Mouse (Mus musculus): ENCODE measurements around the gene Sftpd. TPM values are rescaled to one million over a fixed set of nuclear protein-coding genes. Genes with fewer than 3 reads are reported as not detected.

Gene Sftpd
- total and polyA plus RNA-seq, 2 experiments from 2014 or later, result 0.12 TPM; not detected in 1

- Histone ChIP-seq H3K36me3 (ENCODE audit: insufficient read depth, low read length) (no peaks in the 10 kb centered on the region), H3K27ac (ENCODE audit: low read depth, low read length) (no peak overlapping the region), H3K4me2 (ENCODE audit: low read depth, low read length, poor library complexity, severe bottlenecking) (no peak overlapping the region), H3K9me3 (ENCODE audit: low read length) (no peaks in the 10 kb centered on the region), H3K27me3 (ENCODE audit: insufficient read depth, low read length) (no peaks in the 10 kb centered on the region), H3K9ac (replicated peaks; ENCODE audit: low read length, poor library complexity, severe bottlenecking) (no peak overlapping the region), H3K4me1 (ENCODE audit: insufficient read depth, low read length) (no peaks in the 10 kb centered on the region), H3K4me3 (ENCODE audit: low read depth, low read length) (no peak overlapping the region)
- WGBS, result 88% methylated on average over 5 of the region's 5 CpGs
- DNase-seq (ENCODE audit: low spot score) (no peak), ATAC-seq (ENCODE audit: low FRiP score) (no peak)
- no peak for TF ChIP-seq CTCF (IDR thresholded peaks at IDR 0.05)
Measured at GRCm38 (mm10) chr14:41124683-41125082, 60.3 kb downstream of the Sftpd start.

Other genes starting within 250 kb of the Sftpd start
- 31.2 and 31.8 TPM in 2 replicates for gene Tspan14, start 218.3 kb downstream of the Sftpd start, total RNA-seq (2014; rRNA removed)
- 28.3 and 31.3 TPM in 2 replicates for gene Tspan14, start 218.3 kb downstream of the Sftpd start, polyA plus RNA-seq (2015; fragmentation: Nextera tagmentation; extraction: Ambion mirVana)
- gene Fam213a, start 171.4 kb downstream of the Sftpd start, total RNA-seq (2014; rRNA removed), result 50.0 and 66.3 TPM in 2 replicates
- gene Fam213a, start 171.4 kb downstream of the Sftpd start, polyA plus RNA-seq (2015; fragmentation: Nextera tagmentation; extraction: Ambion mirVana), result 110 and 124 TPM in 2 replicates
- not detected in 2 replicates for gene Dydc2, start 115.9 kb downstream of the Sftpd start, total RNA-seq (2014; rRNA removed)
- 0.72 and 0.92 TPM in 2 replicates for gene Dydc2, start 115.9 kb downstream of the Sftpd start, polyA plus RNA-seq (2015; fragmentation: Nextera tagmentation; extraction: Ambion mirVana)
- gene Dydc1, start 112.2 kb downstream of the Sftpd start, total RNA-seq (2014; rRNA removed), result 0.33 TPM in 1 of 2 replicates, not detected in the other
- gene Dydc1, start 112.2 kb downstream of the Sftpd start, polyA plus RNA-seq (2015; fragmentation: Nextera tagmentation; extraction: Ambion mirVana), result 0.23 TPM in 1 of 2 replicates, not detected in the other
- gene Mat1a, start 80.1 kb downstream of the Sftpd start, total RNA-seq (2014; rRNA removed), result not detected in 2 replicates
- gene Mat1a, start 80.1 kb downstream of the Sftpd start, polyA plus RNA-seq (2015; fragmentation: Nextera tagmentation; extraction: Ambion mirVana), result not detected in 2 replicates
- gene Sftpa1, start 53.4 kb downstream of the Sftpd start, total RNA-seq (2014; rRNA removed), result not detected in 2 replicates
- gene Sftpa1, start 53.4 kb downstream of the Sftpd start, polyA plus RNA-seq (2015; fragmentation: Nextera tagmentation; extraction: Ambion mirVana), result not detected in 2 replicates
- not detected in 2 replicates for gene Mbl1, start 33.7 kb downstream of the Sftpd start, total RNA-seq (2014; rRNA removed)
- gene Mbl1, start 33.7 kb downstream of the Sftpd start, polyA plus RNA-seq (2015; fragmentation: Nextera tagmentation; extraction: Ambion mirVana), result not detected in 2 replicates
- gene Gm2832, start 93.7 kb upstream of the Sftpd start, total RNA-seq (2014; rRNA removed), result 0.94 TPM in 1 of 2 replicates, not detected in the other
- gene Gm2832, start 93.7 kb upstream of the Sftpd start, polyA plus RNA-seq (2015; fragmentation: Nextera tagmentation; extraction: Ambion mirVana), result 0.68 and 0.76 TPM in 2 replicates
- not detected in 2 replicates for gene Gm5798, start 163.5 kb upstream of the Sftpd start, total RNA-seq (2014; rRNA removed)
- gene Gm5798, start 163.5 kb upstream of the Sftpd start, polyA plus RNA-seq (2015; fragmentation: Nextera tagmentation; extraction: Ambion mirVana), result not detected in 2 replicates
- not detected in 2 replicates for gene Gm7945, start 201.2 kb upstream of the Sftpd start, total RNA-seq (2014; rRNA removed)
- not detected in 2 replicates for gene Gm7945, start 201.2 kb upstream of the Sftpd start, polyA plus RNA-seq (2015; fragmentation: Nextera tagmentation; extraction: Ambion mirVana)
- gene Gm6482, start 223.1 kb upstream of the Sftpd start, total RNA-seq (2014; rRNA removed), result 0.33 TPM in 1 of 2 replicates, not detected in the other
- 0.12 TPM in 1 of 2 replicates, not detected in the other for gene Gm6482, start 223.1 kb upstream of the Sftpd start, polyA plus RNA-seq (2015; fragmentation: Nextera tagmentation; extraction: Ambion mirVana)

All from midbrain, postnatal 0 days (tissue).